Mouse (Mus musculus) v-Abl transformed pro-B cells (cell line): ENCODE measurements at regions not wholly inside any gene's neighbourhood (a gene's known extent, or its start where the extent isn't known, plus 50 kb on each side); places are given as distances from the start of the nearest gene placed in this dataset.

Source experiments
- in situ Hi-C, 2 experiments: fragments of 400-800 bp; cut with MboI; formaldehyde crosslinking; loops; one replicate each; pipeline ENCODE4 v1.15.1; 2025; ENCODE audit not compliant: unreplicated experiment in 2 of 2

DNA sequence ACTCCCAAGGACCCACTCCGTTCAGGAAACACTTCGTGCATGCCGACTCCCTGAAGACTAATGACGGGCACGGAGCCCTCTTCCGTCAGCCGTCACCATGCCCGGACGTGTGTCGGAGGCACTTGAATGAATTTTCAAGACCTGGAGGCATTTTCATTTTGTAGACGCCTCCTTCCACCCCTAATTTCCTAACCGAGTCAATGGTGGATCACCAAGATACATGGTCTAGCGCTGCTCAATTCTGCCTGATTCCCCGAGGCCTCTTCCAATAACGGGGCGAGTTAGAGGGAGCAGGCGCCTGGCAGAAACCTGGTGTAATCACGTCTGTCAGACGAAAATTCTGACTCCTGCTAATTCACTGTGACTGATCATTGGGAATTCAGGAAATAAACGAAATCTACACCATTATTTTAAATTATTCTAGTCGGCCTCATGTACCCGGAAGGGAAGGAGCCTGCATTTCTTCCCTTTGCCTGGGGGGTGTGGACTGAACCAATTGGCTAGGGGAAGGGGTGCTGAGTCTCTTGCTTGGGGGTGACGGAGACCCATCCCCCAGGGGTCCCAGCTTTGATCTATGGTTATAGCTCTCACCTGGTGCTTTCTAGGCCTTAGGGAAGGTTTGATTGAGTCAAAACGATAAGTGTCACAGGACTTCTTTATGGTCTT, 349.4 kb upstream of the Kazn start:
- in situ Hi-C loops: no loop called here

DNA sequence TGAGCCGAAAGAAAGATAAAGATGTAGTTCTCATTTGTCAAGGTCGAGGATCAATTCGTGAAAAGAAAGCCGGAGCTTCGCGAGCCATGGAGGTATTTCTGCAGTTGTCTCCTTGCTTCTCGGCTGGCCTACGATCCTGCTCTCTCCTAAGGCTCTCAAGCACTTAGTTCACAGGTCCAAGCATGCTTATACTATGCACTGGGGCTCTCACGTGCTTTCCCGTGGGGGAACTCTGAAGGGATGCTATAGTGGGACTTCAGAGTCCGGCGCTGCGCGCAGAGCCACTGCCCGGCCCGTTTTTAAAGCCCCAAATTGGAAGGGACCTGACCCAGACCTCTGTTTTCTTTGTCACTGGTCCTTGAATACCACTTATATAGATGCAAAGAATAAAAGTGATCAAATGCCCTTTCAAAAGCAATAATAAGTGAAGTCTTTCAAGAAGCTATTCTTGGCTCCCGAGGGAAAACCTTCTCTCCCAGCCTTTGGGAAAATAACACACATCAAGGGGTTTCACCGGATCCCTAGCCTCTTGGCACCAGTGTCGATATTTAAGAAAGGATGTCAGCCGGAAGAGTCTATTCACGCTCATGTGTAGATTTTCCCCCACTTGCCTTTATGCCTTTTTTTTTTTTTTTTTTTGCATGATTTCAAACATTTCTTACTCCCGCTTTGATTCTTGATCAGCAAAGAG, 348.3 kb upstream of the Kazn start:
- in situ Hi-C loops: no loop called here

DNA sequence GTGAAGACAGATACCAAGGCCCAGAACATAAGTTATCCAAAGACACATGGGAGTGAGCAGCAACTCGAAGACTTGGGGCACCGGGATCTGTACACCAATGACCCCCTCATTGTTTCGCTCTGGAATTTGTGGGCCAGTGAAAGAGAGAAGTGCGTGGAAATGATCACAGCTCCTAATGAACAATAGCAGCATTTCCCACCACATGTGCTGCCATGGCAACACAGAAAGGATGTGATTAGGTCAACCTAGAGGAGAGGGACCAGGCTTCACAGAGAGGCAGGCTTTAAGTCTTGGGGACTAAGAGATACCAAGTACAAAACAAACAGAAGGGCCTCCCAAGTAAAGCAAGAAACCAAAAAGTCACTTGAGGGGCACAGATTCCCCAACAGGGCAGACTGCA, 339.3 kb upstream of the Kazn start:
- in situ Hi-C loops: no loop called here

DNA sequence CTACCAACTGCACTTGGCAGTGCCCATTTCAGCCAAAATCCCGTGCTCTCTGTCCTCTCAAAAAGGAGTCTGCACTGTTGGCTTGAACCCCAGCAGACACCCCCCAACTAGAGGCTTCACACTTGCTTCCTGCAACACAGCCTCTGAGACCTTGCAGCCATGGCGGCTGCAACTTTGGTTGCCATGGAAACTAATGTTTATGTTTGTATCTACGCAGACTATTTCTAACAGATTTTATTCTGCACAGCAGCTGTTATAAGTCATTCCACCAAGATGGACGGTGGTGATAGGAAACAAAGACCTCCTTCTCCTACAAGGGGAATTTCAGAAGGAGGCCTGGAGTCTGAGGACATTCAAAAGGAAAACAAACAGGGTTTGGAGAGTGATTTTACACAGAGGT, 338.3 kb upstream of the Kazn start:
- in situ Hi-C loops: no loop called here

DNA sequence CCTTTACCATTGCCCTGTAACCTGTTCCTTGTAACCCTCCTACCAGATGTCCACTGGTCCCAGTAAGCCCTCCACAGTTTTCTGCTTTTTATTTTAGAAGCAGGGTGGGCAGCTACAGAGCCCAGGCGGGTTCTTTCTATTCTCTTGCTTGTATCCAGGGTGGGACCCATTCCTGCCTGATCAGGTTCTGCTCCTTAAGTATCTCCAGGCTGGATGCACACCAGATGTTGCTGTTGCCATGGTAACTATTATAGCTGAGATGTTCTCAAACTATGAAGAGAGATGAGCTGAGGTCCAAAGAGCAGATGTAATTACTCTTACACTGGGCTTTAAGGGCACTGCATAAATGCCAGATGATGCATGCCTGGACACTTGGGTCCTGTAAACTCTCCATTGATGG, 335.3 kb upstream of the Kazn start:
- in situ Hi-C loops: no loop called here

DNA sequence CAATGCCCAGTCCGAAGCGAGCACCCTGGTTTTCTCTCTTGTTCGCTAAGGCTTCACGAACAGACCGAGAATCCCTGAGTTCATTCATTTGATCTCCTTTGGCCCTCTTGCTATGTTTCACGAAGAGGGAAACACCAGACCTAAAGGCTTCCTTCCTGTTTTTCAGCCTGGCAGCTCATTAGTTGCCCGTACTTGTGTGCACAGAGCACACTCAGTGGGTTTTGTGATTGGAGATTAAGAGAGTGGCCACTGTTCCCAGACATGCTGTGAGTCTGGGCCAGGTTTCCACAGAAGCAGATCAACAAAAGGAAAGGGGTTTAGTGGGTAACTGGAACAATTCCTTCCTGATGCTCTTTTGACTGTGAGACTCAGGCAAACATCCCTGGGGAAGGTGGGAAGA, 331.5 kb upstream of the Kazn start:
- in situ Hi-C loops: no loop called here

DNA sequence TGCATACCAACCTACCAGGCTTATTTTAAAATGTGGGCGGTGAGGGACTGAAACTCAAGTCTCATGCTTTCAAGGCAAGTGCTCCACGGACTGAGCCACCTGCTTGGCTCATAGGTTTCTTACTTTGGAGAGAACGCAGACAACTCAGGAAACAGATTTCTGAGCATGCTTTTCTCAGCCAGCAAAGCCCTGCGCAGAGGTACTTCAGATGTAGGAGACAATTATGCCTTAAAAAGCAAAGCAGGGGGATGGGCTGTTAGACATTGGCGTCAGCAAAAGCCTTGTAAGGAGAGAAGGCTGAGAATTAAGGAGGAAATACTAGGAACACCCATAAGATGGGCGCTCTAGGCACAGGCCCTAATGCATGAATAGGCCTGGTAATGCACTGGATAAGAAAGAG, 329.4 kb upstream of the Kazn start:
- in situ Hi-C loops: no loop called here

DNA sequence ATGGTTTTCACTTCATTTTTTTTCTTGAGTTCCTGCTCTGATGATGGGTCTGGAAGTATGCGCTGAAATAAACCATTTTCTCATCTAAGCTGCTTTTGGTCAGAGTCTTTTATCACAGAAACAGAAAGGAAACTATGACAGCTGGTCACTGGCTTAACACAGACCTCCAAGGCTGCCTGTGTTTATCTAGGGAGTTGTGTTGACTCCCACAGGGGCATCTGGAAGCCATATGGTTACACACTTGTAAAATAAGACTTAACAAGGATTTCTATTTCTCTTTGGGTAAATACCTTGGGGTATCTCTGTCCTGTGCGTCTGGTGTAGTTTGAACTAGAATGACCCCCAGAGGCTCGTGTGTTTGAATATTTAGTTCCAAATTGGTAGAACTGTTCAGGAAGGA, 315.5 kb upstream of the Kazn start:
- in situ Hi-C loops: no loop called here

DNA sequence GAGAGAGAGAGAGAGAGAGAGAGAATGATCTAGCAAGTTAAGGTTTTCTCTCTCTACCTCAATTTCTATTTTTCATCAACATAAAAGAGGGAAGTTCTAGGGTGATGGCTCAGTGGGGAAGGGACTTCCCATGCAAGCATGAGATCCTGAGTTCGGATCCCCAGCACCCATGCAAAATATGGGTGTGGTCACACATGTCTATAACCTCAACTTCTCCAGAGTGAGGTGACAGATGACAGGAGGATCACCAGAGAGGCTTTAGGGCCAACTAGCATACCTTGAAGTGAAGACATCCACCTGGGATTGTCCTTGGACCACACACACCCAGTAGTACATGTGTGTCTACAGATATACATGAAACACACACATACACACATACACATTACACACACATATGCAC, 306.7 kb upstream of the Kazn start:
- in situ Hi-C loops: no loop called here

DNA sequence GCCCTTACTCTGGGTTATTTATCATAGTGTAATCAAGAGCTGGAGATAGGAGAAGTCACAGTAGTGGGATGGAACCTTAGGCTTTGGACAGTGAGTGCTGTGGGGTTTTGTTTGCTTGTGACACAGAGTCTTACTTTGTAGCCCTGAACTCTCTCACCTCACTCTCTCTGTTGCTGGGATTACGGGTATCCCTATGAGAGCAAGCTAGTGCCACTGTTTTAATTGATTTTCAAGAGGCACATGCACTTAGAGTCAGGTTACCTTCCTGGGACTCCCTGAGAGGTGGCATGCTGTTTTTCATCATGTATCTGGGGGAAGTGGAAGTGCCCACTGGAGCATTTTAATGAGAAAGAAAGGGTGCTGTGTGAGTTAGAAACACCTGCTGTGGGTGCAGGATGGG, 306.0 kb upstream of the Kazn start:
- in situ Hi-C loops: no loop called here

DNA sequence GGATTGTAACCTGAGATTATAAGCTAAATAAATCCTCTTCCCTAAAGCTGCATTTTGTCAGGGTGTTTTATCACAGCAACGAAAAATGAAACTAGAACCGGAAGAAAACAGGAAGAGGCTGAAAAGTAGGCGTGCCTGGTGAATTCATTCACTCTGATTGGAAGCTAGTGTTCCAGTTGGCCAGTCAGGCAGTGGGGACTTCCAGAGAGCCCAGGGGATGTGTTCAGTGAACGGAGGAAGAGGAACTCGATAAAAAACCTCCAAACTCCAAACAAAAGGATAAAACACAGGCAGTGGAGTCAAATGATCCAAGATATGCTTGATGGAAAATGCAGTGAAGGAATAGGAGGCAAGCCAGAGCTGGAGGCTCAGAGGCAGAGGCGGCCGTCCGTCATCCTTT, 305.5 kb upstream of the Kazn start:
- in situ Hi-C loops: no loop called here

DNA sequence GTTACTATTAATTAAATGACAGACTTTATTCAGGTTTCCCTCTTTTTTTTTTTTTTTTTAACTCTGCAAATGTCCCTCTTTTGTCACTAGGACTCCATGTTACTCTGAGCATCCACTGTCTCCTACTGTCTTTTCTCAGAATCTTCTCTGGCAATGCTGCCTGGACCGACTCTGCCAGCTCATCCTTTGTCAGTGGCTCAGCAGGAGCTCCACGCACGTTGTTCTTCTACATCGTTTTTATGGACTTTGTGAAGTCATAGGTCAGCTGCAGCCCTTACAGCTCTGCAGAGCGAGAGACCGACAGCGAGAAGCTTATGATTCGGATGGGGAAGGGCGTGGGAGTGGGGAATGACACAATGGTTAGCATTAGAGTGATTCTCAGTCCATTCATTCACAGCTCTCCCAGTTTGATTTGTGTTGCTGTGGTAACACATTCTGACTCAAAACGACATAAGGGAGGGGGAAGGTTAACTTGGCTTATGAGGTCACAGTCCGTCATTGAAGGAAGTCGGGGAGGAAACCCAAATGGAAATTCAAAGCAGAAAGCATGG, 300.1 kb upstream of the Kazn start:
- in situ Hi-C loops: no loop called here

DNA sequence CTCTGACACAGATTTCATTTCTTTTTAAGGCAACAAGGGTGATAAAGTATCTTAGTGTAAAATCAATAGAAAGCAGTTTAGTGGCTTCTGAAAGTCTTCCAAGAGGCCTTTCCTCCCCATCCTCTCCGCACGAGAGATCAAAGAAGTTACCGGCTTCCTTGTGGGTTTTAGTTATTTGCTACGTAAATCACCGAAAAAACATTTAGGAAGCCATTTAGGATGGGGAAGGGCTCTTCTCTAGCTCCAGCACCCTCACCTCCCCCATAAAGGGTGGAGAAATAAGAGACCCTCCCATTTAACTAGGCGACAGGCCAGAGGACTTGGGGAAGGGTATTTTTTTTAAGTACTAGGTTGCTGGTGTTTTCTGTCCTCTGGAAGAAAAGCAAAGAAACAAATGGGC, 287.9 kb upstream of the Kazn start:
- in situ Hi-C loops: no loop called here

DNA sequence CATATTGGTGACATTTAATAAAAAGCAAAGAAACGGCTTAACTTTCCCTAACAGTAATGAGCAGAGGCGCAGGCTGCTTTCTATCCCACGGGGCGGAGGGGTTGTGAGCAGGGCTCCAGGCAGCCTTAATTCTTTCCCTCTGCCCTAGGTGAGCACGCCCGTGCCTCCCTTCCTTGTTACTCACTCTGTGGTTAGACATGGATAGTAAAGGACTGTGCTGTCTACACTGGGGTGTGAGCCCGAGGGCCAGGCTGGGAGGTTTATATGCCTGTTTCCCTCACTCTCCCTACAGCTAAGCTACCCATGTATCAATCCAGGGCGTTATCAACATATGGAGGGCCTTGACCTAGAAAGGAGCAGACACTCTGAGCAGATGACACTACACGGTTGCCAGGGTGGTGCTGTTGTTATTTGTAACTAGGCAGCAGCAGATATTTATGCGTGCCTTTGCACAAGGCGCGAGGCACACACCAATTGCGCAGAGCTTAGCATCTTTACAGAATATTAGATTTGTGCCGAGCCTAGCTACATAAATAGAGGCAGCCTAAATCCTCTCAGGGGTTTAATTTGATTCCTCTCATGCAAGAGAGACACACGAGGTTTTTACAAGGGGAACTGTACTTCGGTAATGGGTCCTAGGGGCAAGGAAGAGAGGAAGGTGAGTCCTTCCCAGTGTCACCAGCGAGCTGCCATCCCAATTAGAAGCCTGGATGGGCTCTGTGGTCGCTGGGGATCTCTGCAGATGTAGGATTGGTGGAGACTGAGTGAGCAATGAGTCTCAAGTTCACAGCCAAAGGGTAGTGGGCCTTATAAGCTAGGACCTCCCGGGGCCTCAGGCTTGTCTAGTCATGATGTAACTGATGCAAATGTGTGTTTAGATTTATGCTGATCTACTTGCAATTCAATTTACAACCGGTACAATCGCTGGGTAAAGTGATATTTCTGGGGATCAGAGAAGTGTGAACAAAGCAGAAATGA, 278.6 kb upstream of the Kazn start:
- in situ Hi-C loops: no loop called here

DNA sequence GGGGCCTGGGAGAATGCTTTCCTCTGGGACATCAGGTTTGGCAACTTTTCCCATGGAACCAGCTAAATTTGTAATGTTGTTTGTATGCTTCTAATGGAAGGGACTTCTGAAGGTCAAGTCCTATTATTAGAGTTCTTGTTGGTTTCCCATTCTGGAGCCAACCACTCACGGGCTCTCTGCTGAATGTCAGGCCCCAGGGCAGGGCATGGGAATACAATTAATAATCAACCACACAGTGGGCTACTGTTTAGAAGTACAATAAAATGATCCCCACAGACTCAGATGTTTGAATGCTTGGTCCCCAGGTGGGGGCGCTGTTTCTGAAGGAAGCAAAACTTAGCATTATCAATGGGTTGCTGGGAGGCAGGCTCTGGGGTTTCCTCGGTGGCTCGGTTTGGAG, 275.6 kb upstream of the Kazn start:
- in situ Hi-C loops: no loop called here

DNA sequence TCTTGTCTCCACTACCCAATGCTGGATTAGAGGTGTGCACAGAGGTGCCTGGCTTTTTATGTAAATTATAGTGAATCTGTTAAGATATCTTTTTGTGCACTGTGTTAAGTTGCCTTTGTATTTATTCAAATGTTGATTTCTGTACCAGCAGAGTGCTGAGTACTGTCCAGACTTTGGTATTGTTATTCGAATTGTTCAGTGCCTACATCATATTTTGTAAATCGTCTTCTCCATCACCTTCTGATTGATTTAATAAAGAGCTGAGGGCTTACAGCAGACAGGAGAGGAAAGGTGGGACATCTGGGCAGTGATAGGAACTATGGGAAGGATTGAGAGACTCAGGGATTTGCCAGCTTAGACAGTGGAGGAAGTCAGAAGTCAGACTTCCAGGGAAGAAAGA, 270.2 kb upstream of the Kazn start:
- in situ Hi-C loops: no loop called here

DNA sequence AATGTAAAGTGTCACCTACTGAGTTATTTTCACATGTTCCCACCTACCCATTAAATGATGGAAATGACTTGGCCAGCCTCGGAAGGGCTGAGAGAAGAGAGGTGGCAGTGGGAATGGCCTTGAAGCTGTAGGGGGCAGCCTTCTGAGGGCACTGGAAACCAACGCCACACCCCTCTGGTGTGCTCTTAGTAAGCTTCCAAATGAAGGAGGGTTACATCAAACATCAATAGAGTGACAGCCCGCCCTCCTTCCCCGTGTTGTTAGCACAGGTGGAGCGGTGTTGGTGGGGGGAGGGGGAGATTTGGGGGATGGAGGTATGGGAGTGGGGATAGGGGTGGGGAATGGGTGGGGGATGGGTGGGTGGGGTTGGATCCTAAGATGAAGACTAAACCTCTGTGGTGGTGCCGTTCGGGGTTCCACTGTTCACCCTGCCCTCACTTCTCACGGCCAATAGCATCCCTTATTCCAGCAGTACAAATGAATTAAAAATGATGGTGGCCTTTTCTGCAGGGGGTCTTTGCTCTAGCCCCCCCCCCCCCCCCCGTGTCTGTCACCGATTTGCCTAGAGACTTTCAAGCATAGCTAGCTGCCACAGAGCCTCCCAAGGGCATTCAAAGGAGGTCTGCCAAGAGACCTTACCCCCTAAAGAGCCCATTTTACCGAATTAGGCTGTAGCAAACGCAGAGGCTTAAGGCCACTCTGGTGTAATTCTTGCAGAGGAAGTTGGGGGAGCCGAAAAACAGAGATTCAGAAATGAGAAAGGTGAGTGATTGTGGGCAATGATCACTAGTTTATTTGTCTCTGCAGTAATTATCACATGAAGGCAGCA, 267.4 kb upstream of the Kazn start:
- in situ Hi-C loops: no loop called here

DNA sequence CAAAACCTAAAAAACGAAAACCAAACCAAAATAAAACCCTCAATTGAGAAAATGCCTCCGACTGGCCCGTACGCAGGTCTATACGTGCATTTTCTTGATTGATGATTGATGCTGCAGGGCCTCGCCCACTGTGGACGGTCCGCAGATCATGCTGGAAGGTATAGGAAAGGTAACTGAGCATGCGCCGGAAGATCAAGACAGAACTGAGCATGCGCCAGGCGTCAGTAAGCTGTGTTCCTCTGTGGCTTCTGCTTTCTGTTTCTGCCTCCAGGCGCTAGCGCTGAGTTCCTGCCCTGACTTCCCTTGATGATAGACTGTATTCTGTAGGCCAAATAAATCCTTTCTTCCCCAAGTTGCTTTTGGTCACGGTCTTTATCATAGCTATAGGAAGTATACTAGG, 264.6 kb upstream of the Kazn start:
- in situ Hi-C loops: no loop called here

DNA sequence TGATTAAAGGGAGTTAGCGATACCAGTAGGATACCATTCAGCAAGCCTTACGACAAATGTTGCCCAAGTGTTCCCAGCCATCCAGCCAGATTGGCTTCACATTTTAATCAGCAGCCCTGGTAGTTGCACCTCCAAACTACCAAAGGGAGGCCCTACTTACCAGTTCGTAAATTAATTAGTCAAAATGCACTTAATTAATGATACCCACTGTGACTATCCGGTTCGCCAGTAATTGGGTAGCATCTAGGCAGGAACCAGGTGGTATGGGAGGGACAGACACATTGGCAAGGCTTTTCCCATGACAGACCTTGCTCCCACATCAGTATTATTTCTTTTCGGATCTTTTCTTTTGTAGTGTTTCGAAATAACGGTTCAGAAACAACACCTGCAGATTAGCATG, 262.0 kb upstream of the Kazn start:
- in situ Hi-C loops: no loop called here

DNA sequence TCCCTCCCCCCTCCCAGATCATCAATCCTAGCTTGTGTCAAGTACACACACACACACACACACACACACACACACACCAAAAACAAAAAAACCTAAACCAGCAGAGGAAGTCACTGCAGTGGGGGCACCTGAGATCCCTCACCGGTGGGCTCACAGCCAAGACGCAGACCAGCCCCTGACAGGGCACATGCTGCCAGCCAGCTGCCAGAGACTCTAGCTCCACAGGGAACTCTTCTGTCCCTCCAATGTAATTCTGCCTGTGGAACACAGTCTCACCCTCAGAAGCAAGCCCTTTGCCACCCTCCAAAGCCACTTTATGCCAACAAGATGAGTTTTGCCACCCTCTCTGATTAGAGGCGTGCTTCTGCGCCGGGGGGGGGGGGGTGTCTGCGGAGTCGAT, 261.3 kb upstream of the Kazn start:
- in situ Hi-C loops: no loop called here
